Mouse (Mus musculus) ovary, postnatal 36 days (tissue): ENCODE measurements around the gene Lrch3.

Source experiments
- DNase-seq: peaks from one replicate; pipeline ENCODE4 v3.0.0; 2022; ENCODE audit warnings: low spot score, mixed read lengths

The Lrch3 gene

GRCm38 (mm10) chr16:32984631-32985030 lies 70.7 kb downstream of the Lrch3 start:
- DNase-seq, result no peak

GRCm38 (mm10) chr16:32992158-32992557 lies 78.3 kb downstream of the Lrch3 start:
- no peak for DNase-seq

GRCm38 (mm10) chr16:33005216-33005615 lies 91.3 kb downstream of the Lrch3 start:
- peak; percentile 18 for DNase-seq

- no peak for DNase-seq
Measured at GRCm38 (mm10) chr16:33006888-33007287, 93.0 kb downstream of the Lrch3 start.

- DNase-seq, result no peak
Measured at GRCm38 (mm10) chr16:33007436-33007835, 93.5 kb downstream of the Lrch3 start.

GRCm38 (mm10) chr16:33010166-33010565 lies 96.3 kb downstream of the Lrch3 start:
- DNase-seq, result no peak

- no peak for DNase-seq
Measured at GRCm38 (mm10) chr16:33013801-33014200, 99.9 kb downstream of the Lrch3 start.

- no peak for DNase-seq
Measured at GRCm38 (mm10) chr16:33014921-33015320, 101.0 kb downstream of the Lrch3 start.

GRCm38 (mm10) chr16:33015396-33015907 lies 101.6 kb downstream of the Lrch3 start:
- no peak for DNase-seq

GRCm38 (mm10) chr16:33015986-33016385 lies 102.1 kb downstream of the Lrch3 start:
- DNase-seq, result no peak

- DNase-seq, result no peak
Measured at GRCm38 (mm10) chr16:33017677-33018349, 103.9 kb downstream of the Lrch3 start.

- DNase-seq, result peak; percentile 31
Measured at GRCm38 (mm10) chr16:33019117-33019770, 105.3 kb downstream of the Lrch3 start.

- no peak for DNase-seq
Measured at GRCm38 (mm10) chr16:33021381-33021780, 107.5 kb downstream of the Lrch3 start.

GRCm38 (mm10) chr16:33023750-33024149 lies 109.8 kb downstream of the Lrch3 start:
- peak; percentile 78 for DNase-seq

- no peak for DNase-seq
Measured at GRCm38 (mm10) chr16:33024456-33025104, 110.7 kb downstream of the Lrch3 start.

GRCm38 (mm10) chr16:33026357-33026756 lies 112.5 kb downstream of the Lrch3 start:
- no peak for DNase-seq

GRCm38 (mm10) chr16:33036006-33036405 lies 122.1 kb downstream of the Lrch3 start:
- no peak for DNase-seq

GRCm38 (mm10) chr16:33042682-33043081 lies 128.8 kb downstream of the Lrch3 start:
- no peak for DNase-seq

- no peak for DNase-seq
Measured at GRCm38 (mm10) chr16:33043268-33043667, 129.4 kb downstream of the Lrch3 start.

GRCm38 (mm10) chr16:33048004-33048403 lies 134.1 kb downstream of the Lrch3 start:
- DNase-seq, result no peak

- DNase-seq, result no peak
Measured at GRCm38 (mm10) chr16:33048686-33049085, 134.8 kb downstream of the Lrch3 start.

GRCm38 (mm10) chr16:33049809-33050208 lies 135.9 kb downstream of the Lrch3 start:
- no peak for DNase-seq

GRCm38 (mm10) chr16:33053141-33053540 lies 139.2 kb downstream of the Lrch3 start:
- DNase-seq, result no peak
